Mouse (Mus musculus) liver, embryonic 14.5 days (tissue): ENCODE data around the gene 1500015O10Rik. TPM values are rescaled to one million over a fixed set of nuclear protein-coding genes. Genes with fewer than 3 reads are reported as not detected.

Source experiments
- ATAC-seq: fragments of 200-750 bp; cut with Nextera tagmentation; 2 replicates; pipeline ENCODE4 v1.8.0; 2017; ENCODE audit warnings: moderate number of reproducible peaks, mild to moderate bottlenecking, moderate library complexity; ENCODE audit not compliant: insufficient read depth
- DNase-seq, 3 experiments: peaks; one replicate each; pipeline ENCODE4 v3.0.0-alpha.2; 2012 to 2013; ENCODE audit warnings: low read depth in 3 of 3, low spot score in 3 of 3
- H3K27ac ChIP-seq: fragments of 300-500 bp; sonication (generic); 2 replicates; pipeline ENCODE4 v1.5.1; 2014; ENCODE audit warnings: moderate library complexity, mild to moderate bottlenecking, control low read depth, inconsistent platforms
- H3K27me3 ChIP-seq: fragments of 300-500 bp; sonication (generic); 2 replicates; pipeline ENCODE4 v1.6.1; 2014; ENCODE audit warnings: mild to moderate bottlenecking, low read length, moderate library complexity; ENCODE audit not compliant: control insufficient read depth, insufficient read depth
- H3K36me3 ChIP-seq: fragments of 300-500 bp; sonication (generic); replicated peaks from 2 replicates; pipeline ENCODE4 v1.6.1; 2014; ENCODE audit warnings: low read depth; ENCODE audit not compliant: control insufficient read depth, insufficient read depth
- H3K4me1 ChIP-seq, 2 experiments: fragments of 200-500 bp in 1 of 2; fragments of 300-500 bp in 1 of 2; sonication (generic) in 1 of 2; replicated peaks; 2 replicates each; pipeline ENCODE4 v1.6.1; 2012 to 2014; ENCODE audit warnings: antibody characterized with exemption in 1 of 2, inconsistent platforms in 1 of 2, low read length in 1 of 2; ENCODE audit not compliant: control insufficient read depth in 2 of 2, insufficient read depth in 2 of 2
- H3K4me2 ChIP-seq: fragments of 300-500 bp; sonication (generic); 2 replicates; pipeline ENCODE4 v1.6.1; 2014; ENCODE audit warnings: low read depth, mild to moderate bottlenecking, control low read depth, moderate library complexity
- H3K4me3 ChIP-seq, 2 experiments: fragments of 200-500 bp in 1 of 2; fragments of 300-500 bp in 1 of 2; sonication (generic) in 1 of 2; 2 replicates each; pipeline ENCODE4 v1.5.1; 2012 to 2014; ENCODE audit warnings: low read depth in 2 of 2, low read length in 2 of 2, mild to moderate bottlenecking in 2 of 2, control low read depth in 1 of 2, inconsistent platforms in 1 of 2, moderate library complexity in 1 of 2; ENCODE audit not compliant: insufficient read depth in 1 of 2
- H3K9ac ChIP-seq: fragments of 300-500 bp; sonication (generic); replicated peaks from 2 replicates; pipeline ENCODE4 v1.6.1; 2014; ENCODE audit warnings: mild to moderate bottlenecking, control low read depth, moderate library complexity
- H3K9me3 ChIP-seq: fragments of 300-500 bp; sonication (generic); 2 replicates; pipeline ENCODE4 v1.6.1; 2016; ENCODE audit warnings: low read length, mixed read lengths; ENCODE audit not compliant: control insufficient read depth
- CTCF ChIP-seq: IDR thresholded peaks from 2 replicates; pipeline ENCODE4 v1.5.1; 2016; ENCODE audit warnings: antibody characterized with exemption, low read depth, control low read depth
- EP300 ChIP-seq: IDR thresholded peaks from 2 replicates; pipeline ENCODE4 v1.6.1; 2016; ENCODE audit warnings: antibody characterized with exemption, low read depth
- whole genome bisulfite sequencing: fragments of 180-500 bp; shearing (Covaris S2); extraction: QIAGEN DNeasy Blood & Tissue Kit; methylation state at CpG from one replicate; pipeline ENCODE4 v1.1.7; 2014; ENCODE audit not compliant: insufficient replicate concordance; 5-methylcytosine and 5-hydroxymethylcytosine counted together
- polyA plus RNA-seq, 2 experiments: library from polyadenylated mRNA; depleted of rRNA in 1 of 2; stranded (reverse) in 1 of 2; unstranded in 1 of 2; fragments of >200 nt; fragmentation: Nextera tagmentation in 1 of 2; extraction: Ambion mirVana in 1 of 2; gene quantifications; 2 replicates each; pipeline versions ENCODE4 v1.2.1 to v1.2.3; 2012 to 2014

1500015O10Rik gene
- polyA plus RNA-seq, 2 experiments = 0.15 to 0.25 TPM

GRCm38 (mm10) chr1:43698577-43699000, 31.8 kb upstream of the 1500015O10Rik start:
- no peaks in the 10 kb centered on the region for H3K36me3 ChIP-seq
- H3K27me3 ChIP-seq = no peaks in the 10 kb centered on the region
- no peak overlapping the region for H3K9ac ChIP-seq
- TF ChIP-seq EP300 (no peak), CTCF (no peak)
- no peak overlapping the region for H3K4me2 ChIP-seq
- H3K4me1 ChIP-seq = no peaks in the 10 kb centered on the region
- DNase-seq (no peak), ATAC-seq (no peak)
- WGBS = 30% methylated on average over 4 of the region's 4 CpGs
- no peak overlapping the region for H3K4me3 ChIP-seq
- H3K27ac ChIP-seq = no peak overlapping the region
- H3K9me3 ChIP-seq = no peaks in the 10 kb centered on the region

DNA sequence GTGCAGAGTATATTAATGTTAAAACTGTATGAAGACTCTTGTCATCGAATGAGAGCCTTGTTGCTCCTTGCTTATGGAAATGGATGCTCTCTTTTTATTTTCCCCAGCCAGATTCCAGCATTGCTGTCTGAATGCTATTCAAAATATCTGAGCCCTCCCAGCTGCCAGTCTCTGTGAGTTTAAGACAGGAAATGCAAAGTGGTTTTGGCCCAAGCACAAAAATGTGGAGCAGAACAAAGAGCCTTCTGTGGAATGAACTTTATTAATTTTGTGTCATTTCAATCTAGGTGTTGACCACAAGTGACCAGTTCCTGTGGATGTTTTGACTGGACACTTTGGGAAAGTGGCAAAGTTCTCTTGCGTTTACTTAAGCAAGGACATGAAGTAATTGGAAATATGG, 15.6 kb upstream of the 1500015O10Rik start:
- DNase-seq (no peak), ATAC-seq (no peak)
- Histone ChIP-seq H3K36me3 (no peaks in the 10 kb centered on the region), H3K4me3 (no peak overlapping the region), H3K27me3 (no peaks in the 10 kb centered on the region), H3K4me2 (no peak overlapping the region), H3K9ac (no peak overlapping the region), H3K27ac (no peak overlapping the region), H3K4me1 (no peaks in the 10 kb centered on the region), H3K9me3 (no peaks in the 10 kb centered on the region)
- TF ChIP-seq CTCF = no peak
- TF ChIP-seq EP300 = no peak
- 47% methylated on average over 2 of the region's 2 CpGs for WGBS

GRCm38 (mm10) chr1:43717967-43718366, 12.4 kb upstream of the 1500015O10Rik start:
- no peak for ATAC-seq
- DNase-seq = no peak

GRCm38 (mm10) chr1:43718793-43719192, 11.6 kb upstream of the 1500015O10Rik start:
- H3K9me3 ChIP-seq = no peaks in the 10 kb centered on the region
- H3K4me2 ChIP-seq = no peak overlapping the region
- H3K36me3 ChIP-seq = no peaks in the 10 kb centered on the region
- TF ChIP-seq CTCF (no peak), EP300 (no peak)
- H3K9ac ChIP-seq = no peak overlapping the region
- ATAC-seq = no peak
- H3K4me1 ChIP-seq = no peaks in the 10 kb centered on the region
- 14% methylated on average over 2 of the region's 2 CpGs for WGBS
- H3K4me3 ChIP-seq = no peak overlapping the region
- H3K27ac ChIP-seq = no peak overlapping the region
- no peak for DNase-seq
- no peaks in the 10 kb centered on the region for H3K27me3 ChIP-seq

More at GRCm38 (mm10) chr1:43717967-43718366, 12.4 kb upstream of the 1500015O10Rik start:
- WGBS = 54% methylated on average over 7 of the region's 7 CpGs
- Histone ChIP-seq H3K36me3 (no peaks in the 10 kb centered on the region), H3K27ac (no peak overlapping the region), H3K4me3 (no peak overlapping the region), H3K4me1 (no peaks in the 10 kb centered on the region), H3K9me3 (no peaks in the 10 kb centered on the region), H3K4me2 (no peak overlapping the region), H3K27me3 (no peaks in the 10 kb centered on the region), H3K9ac (no peak overlapping the region)
- TF ChIP-seq CTCF = no peak
- no peak for TF ChIP-seq EP300

DNA sequence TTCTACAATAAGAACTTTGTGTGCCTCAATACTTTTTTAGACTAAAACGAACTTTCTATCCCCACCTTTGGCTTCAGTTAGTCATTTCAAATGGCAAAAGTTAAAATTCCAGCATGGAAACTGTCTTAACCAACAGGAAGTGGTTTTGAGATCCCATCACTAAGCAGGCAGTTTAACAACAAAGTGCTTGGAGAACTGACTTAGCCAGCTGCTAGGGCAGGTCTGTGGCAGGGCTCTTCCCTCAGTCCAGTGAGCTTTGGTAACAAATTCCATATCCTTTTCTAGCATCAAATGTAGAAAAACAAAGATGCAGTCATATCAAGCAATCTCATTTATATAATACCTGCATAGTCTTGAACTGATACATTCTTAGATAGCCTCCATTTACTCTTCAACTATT, 7.9 kb upstream of the 1500015O10Rik start:
- no peaks in the 10 kb centered on the region for H3K27me3 ChIP-seq

More for the DNA sequence above, 7.9 kb upstream of the 1500015O10Rik start:
- Histone ChIP-seq H3K36me3 (no peaks in the 10 kb centered on the region), H3K4me1 (no peaks in the 10 kb centered on the region), H3K4me3 (no peak overlapping the region), H3K27ac (no peak overlapping the region), H3K9ac (no peak overlapping the region), H3K4me2 (no peak overlapping the region), H3K9me3 (no peaks in the 10 kb centered on the region)
- ATAC-seq = no peak
- WGBS = 34% methylated on average over 1 of the region's 1 CpGs
- no peak for DNase-seq
- TF ChIP-seq EP300 (no peak), CTCF (no peak)
